Mouse (Mus musculus) intestine, embryonic 14.5 days (tissue): ENCODE data around the gene Fcho1. TPM values are rescaled to one million over a fixed set of nuclear protein-coding genes. Genes with fewer than 3 reads are reported as not detected.
A peak's percentile ranks its signal among the peaks of the same experiment; 100 is the strongest.
"Not testable (repeated sequence)": the region's sequence is repeated elsewhere in the genome, so short reads cannot be mapped to it uniquely, and the experiment has no call there.

Source experiments
- ATAC-seq: fragments of 200-750 bp; cut with Nextera tagmentation; replicated peaks from 2 replicates; pipeline ENCODE4 v1.8.0; 2017; ENCODE audit warnings: low read depth, moderate number of reproducible peaks, moderate TSS enrichment, moderate library complexity; ENCODE audit not compliant: low FRiP score, low TSS enrichment
- DNase-seq: peaks from one replicate; pipeline ENCODE4 v3.0.0-alpha.2; 2018; ENCODE audit warnings: low spot score
- H3K27ac ChIP-seq: fragments of 300-500 bp; sonication (generic); 2 replicates; pipeline ENCODE4 v1.5.1; 2014; ENCODE audit warnings: low read depth, mild to moderate bottlenecking, control low read depth
- H3K27me3 ChIP-seq: fragments of 300-500 bp; sonication (generic); replicated peaks from 2 replicates; pipeline ENCODE4 v1.6.1; 2014; ENCODE audit warnings: low read length, control low read depth; ENCODE audit not compliant: control insufficient read depth, insufficient read depth
- H3K36me3 ChIP-seq: fragments of 300-500 bp; sonication (generic); 2 replicates; pipeline ENCODE4 v1.6.1; 2014; ENCODE audit warnings: low read length, control low read depth; ENCODE audit not compliant: control insufficient read depth, insufficient read depth
- H3K4me1 ChIP-seq: fragments of 300-500 bp; sonication (generic); replicated peaks from 2 replicates; pipeline ENCODE4 v1.6.1; 2014; ENCODE audit warnings: low read length, control low read depth, mixed read lengths; ENCODE audit not compliant: control insufficient read depth, insufficient read depth
- H3K4me2 ChIP-seq: fragments of 300-500 bp; sonication (generic); 2 replicates; pipeline ENCODE4 v1.6.1; 2014; ENCODE audit warnings: low read length
- H3K4me3 ChIP-seq: fragments of 300-500 bp; sonication (generic); 2 replicates; pipeline ENCODE4 v1.5.1; 2014; ENCODE audit warnings: low read depth, low read length, control low read depth, mixed read lengths
- H3K9ac ChIP-seq: fragments of 300-500 bp; sonication (generic); 2 replicates; pipeline ENCODE4 v1.6.1; 2014; ENCODE audit warnings: mild to moderate bottlenecking, low read length
- H3K9me3 ChIP-seq: fragments of 300-500 bp; sonication (generic); 2 replicates; pipeline ENCODE4 v1.6.1; 2016; ENCODE audit warnings: low read length, control low read depth; ENCODE audit not compliant: control insufficient read depth
- WGBS: fragments of 180-500 bp; shearing (Covaris S2); extraction: QIAGEN DNeasy Blood & Tissue Kit; methylation state at CpG from one replicate; pipeline ENCODE4 v1.1.7; 2014; 5-methylcytosine and 5-hydroxymethylcytosine counted together
- polyA plus RNA-seq: library from polyadenylated mRNA; unstranded; fragments of >200 nt; fragmentation: Nextera tagmentation; extraction: Ambion mirVana; gene quantifications from 2 replicates; pipeline ENCODE4 v1.2.1, GENCODE M21; 2014

The Fcho1 gene
- polyA plus RNA-seq, 1 experiment from 2014 or later: 6.9 TPM

DNA sequence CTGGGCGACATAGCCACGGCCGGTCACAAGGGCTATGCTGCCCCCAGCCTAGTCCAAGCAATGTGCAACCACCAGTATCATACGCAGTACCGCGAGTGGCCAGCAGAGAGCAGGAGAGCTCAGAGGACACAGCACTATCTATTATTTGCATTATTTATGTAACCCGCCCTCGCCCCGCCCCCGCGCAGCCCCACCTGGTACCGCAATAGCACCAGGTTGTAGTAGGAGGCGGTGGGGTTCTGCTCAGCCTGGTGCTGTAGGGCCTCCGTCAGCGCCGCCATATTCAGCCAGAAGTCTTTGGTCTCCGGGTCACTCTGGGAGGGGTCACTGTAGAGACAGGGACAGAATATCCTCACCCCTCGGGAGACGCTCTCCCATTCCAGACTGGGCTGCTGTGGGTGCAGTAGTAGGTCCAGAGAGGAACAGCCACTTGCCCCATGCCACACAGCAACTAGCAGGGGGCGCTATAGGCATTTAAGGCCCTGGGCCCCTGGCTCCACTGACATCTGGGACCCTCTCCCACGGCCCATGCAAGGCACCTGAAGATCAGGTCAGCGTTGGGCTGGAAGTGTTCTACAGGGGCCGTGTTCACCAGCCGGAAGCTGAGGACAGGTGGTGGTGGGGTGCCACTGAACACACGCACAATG lies 15.6 kb downstream of the Fcho1 start:
- H3K4me1 ChIP-seq: no peaks in the 10 kb centered on the region
- WGBS: 23% methylated on average over 25 of the region's 25 CpGs
- peaks cover 9% of the 10 kb centered on the region; the same call in 1 of the 2 replicates for H3K27me3 ChIP-seq
- 0 out of 2 replicates have a peak overlapping the region, but pooled peaks have one; percentile 18 for H3K4me3 ChIP-seq
- DNase-seq (peak; percentile 97), ATAC-seq (peak; percentile 72)
- H3K27ac ChIP-seq: no peak overlapping the region
- H3K9ac ChIP-seq: no peak overlapping the region
- H3K9me3 ChIP-seq: no peaks in the 10 kb centered on the region
- no peaks in the 10 kb centered on the region for H3K36me3 ChIP-seq
- peak overlapping the region; percentile 42 for H3K4me2 ChIP-seq

DNA sequence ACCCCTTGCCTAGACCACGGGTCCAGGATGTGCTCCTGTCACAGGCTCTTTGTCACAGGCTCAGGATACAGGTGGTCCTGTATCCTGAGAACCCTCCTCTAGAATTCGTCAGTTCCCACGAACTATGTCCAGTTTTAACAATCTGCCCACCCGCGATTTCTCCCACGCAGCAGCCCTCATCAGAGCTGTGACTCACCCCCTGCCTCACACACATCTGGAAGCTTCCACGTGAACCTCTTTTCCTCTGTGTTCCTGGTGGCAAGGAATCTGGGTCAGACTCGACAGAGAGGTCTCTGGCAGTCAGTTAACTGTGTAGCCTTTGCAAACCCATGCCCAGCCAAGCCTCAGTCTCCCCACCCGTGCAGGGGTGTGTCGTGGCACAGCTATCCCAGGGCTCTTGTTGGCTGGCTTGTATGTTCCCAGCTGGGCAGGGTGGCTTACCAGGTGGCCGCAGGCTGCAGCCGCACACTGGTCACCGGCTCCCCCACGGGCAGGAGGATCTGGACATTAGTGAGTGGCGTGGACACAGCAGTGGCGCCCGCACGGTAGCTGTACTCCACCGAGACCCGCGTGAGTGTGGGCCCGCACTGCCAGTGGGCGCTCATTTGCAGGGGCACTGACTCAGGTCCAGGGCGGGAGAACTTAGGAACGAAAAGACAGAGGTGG lies 16.2 kb downstream of the Fcho1 start:
- Histone ChIP-seq H3K4me2 (peak overlapping the region; percentile 42), H3K27me3 (peaks cover 13% of the 10 kb centered on the region; the same call in 1 of the 2 replicates)

DNA sequence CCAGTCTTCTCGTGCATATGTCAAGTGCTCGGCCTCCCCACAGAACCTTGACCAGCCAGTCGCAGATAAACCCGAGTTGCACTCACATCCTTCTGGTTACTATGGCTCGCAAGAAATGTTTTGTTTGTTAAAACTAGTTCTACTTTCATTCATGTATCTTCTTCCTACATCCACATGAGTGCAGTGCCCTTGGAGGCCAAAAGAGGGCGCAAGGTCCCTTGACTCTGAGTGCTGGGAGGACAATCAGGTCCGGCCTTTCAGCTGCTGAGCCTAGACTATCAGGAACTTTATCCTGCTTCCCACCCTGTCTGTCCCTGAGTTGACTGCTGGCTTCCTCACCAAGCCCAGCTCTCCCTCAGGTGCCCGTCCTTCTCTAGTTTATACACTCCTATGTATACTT lies 17.6 kb downstream of the Fcho1 start:
- WGBS: 43% methylated on average over 8 of the region's 8 CpGs
- no peaks in the 10 kb centered on the region for H3K9me3 ChIP-seq
- no peak overlapping the region for H3K4me2 ChIP-seq
- ATAC-seq: no peak
- H3K27me3 ChIP-seq: peaks cover 14% of the 10 kb centered on the region; the same call in 1 of the 2 replicates
- H3K4me3 ChIP-seq: no peak overlapping the region
- DNase-seq: no peak
- H3K9ac ChIP-seq: no peak overlapping the region
- no peaks in the 10 kb centered on the region for H3K36me3 ChIP-seq
- H3K4me1 ChIP-seq: no peaks in the 10 kb centered on the region
- H3K27ac ChIP-seq: no peak overlapping the region

More for the DNA sequence above, 16.2 kb downstream of the Fcho1 start:
- Histone ChIP-seq H3K27ac (no peak overlapping the region), H3K9ac (no peak overlapping the region), H3K4me1 (no peaks in the 10 kb centered on the region), H3K4me3 (0 out of 2 replicates have a peak overlapping the region, but pooled peaks have one; percentile 18), H3K9me3 (no peaks in the 10 kb centered on the region), H3K36me3 (no peaks in the 10 kb centered on the region)
- DNase-seq (no peak), ATAC-seq (0 out of 2 replicates have a peak, but pooled peaks have one; percentile 33)
- WGBS: 41% methylated on average over 25 of the region's 25 CpGs

DNA sequence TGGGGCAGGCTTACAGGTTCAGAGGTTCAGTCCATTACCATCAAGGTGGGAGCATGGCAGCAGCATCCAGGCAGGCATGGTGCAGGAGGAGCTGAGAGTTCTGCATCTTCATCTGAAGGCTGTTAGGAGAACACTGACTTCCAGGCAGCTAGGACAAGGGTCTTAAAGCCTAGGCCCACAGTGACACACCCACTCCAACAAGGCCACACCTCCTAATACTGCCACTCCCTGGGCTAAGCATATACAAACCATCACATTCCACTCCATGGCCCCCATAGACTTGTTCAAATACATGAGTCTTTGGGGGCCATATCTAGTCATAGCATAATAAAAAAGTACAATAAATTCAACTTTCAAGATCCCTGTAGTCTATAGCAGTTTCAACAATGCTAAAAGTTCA lies 22.1 kb downstream of the Fcho1 start:
- not testable (repeated sequence) for H3K4me3 ChIP-seq, H3K9ac ChIP-seq, H3K4me1 ChIP-seq, H3K4me2 ChIP-seq, DNase-seq, H3K36me3 ChIP-seq, ATAC-seq, H3K27ac ChIP-seq, H3K9me3 ChIP-seq
- H3K27me3 ChIP-seq: peaks cover 47% of the 10 kb centered on the region

DNA sequence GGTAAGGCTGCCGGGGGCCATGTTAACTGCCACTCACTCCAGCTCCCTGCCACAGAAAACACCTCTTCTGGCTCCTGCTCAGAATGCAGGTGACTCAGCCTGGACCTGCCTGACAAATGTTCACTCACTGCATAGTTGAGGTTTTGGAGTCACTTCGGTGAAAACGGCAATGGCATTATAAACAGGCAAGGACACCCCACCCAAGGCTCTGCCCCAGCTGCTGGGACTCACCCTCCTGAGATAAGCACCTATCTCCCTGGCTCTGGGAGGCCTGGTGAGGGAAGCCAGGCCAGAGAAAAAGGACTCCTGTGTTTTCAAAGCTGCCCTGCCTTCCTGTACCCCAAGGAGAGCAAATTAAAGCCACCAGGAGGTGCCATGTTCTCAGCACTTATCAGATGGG lies 22.6 kb downstream of the Fcho1 start:
- no peaks in the 10 kb centered on the region for H3K4me1 ChIP-seq
- no peak overlapping the region for H3K4me2 ChIP-seq
- H3K9ac ChIP-seq: no peak overlapping the region
- DNase-seq: no peak
- 61% methylated on average over 3 of the region's 3 CpGs for WGBS
- no peak overlapping the region for H3K27ac ChIP-seq
- no peak for ATAC-seq
- H3K36me3 ChIP-seq: no peaks in the 10 kb centered on the region
- H3K9me3 ChIP-seq: no peaks in the 10 kb centered on the region
- peaks cover 47% of the 10 kb centered on the region for H3K27me3 ChIP-seq
- no peak overlapping the region for H3K4me3 ChIP-seq

DNA sequence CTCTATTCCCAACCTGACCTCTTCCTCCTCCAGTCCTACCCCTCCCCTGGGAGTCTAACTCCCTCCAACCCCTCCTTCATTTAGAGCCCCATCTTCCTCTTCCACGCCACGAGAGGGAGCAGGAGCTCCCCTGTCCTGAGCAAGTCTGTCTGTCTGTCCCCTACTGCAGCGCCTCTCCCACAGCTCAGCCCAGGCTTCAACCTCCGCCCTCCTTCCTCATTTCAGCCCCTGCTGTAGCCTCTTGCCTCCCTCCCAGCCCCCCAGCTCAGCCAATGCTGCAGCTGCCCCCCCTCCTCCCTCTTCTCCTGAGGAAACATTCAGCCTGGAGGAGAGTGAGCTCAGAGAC lies 23.5 kb downstream of the Fcho1 start:
- Histone ChIP-seq H3K4me3 (no peak overlapping the region), H3K27ac (no peak overlapping the region), H3K4me2 (no peak overlapping the region), H3K4me1 (no peaks in the 10 kb centered on the region), H3K9ac (no peak overlapping the region), H3K36me3 (no peaks in the 10 kb centered on the region), H3K27me3 (peaks cover 48% of the 10 kb centered on the region), H3K9me3 (no peaks in the 10 kb centered on the region)
- 27% methylated on average over 4 of the region's 4 CpGs for WGBS
- DNase-seq (no peak), ATAC-seq (0 out of 2 replicates have a peak, but pooled peaks have one; percentile 24)

DNA sequence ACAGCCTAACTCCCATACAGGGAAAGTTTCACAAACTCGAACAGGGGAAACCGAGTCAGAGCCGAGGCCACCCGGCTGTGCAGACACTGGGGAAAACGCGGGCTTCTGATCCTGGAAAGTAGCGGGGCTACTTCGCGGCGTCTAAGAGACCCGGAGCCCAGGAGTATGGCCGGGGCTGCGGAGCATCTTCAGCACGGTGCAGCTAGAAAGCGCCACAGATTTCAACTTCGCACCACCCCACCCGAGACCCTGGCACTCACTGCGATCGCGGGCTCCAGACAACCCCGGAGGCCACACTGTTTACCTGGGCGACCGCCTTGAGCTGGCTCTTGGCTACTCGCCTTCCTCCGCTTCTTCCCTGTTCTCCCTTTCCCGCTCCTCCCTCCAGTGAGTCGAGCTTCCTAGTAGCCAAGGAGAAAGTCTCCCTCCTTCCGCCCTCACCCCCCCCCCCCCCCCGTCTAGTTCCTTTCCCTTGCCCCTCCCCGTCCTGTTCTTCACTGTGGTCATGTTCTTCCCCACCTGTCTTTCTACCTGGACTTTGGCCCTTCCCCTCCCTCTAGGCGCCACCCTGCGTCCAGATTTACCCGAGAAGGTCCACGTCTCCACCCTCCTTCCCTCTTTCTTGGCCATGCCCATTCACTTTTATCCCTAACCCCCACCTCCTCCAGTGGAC lies 24.0 kb downstream of the Fcho1 start, which contains the start of gene B3gnt3:
Gene B3gnt3 (minus strand): TSS at position 376 of the 673 bp plus-strand sequence.
- no peaks in the 10 kb centered on the region for H3K36me3 ChIP-seq
- no peak for DNase-seq
- no peaks in the 10 kb centered on the region for H3K4me1 ChIP-seq
- no peak within 1 kb of the TSS for H3K27ac ChIP-seq
- peak within 1 kb of the TSS; percentile 45 for H3K4me2 ChIP-seq
- WGBS: 16% methylated on average over 33 of the region's 34 CpGs
- peak; percentile 62 for ATAC-seq
- peaks cover 51% of the 10 kb centered on the region for H3K27me3 ChIP-seq
- no peak within 1 kb of the TSS for H3K9ac ChIP-seq
- no peaks in the 10 kb centered on the region for H3K9me3 ChIP-seq
- peak within 1 kb of the TSS; percentile 31 for H3K4me3 ChIP-seq

DNA sequence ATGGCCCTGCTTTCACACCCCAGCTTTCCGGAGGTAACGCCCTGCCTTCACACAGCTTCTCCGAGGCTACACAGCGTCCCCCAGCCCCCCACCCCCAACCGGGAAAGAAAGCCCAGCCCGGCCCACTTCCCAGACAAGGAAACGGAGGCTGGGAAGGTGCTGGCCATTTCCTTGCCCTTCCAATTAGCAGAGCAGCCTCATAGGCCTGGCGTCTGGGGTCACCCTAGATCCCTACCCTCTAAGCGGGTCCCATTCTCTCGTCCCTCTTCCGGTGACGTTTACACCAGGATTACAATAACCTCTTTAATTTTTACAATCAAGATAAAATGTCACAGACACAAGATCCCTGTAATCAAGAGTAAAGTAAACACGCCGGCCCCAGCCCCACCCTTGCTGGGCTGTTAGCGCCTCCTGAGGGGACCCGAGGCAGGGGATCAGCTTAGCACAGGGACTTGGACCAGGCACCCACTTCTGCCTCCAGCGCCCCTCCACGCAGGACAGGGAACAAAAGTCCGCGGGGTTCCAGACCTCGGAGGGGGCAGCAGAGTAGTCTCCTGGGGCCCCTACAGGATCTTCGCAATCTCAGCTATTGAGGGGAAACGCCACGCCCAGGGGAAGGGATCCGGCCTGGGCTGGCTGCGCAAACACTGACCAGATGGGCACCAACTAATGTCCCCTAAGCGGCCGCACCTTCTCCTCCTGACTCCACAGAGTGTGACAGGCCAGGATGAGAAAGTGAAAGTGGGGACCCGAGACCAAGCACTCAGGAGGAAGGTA lies 24.8 kb downstream of the Fcho1 start:
- H3K27me3 ChIP-seq: peaks cover 52% of the 10 kb centered on the region
- ATAC-seq (peak; percentile 37; the same call in 1 of the 2 replicates), DNase-seq (no peak)
- no peaks in the 10 kb centered on the region for H3K36me3 ChIP-seq
- no peaks in the 10 kb centered on the region for H3K9me3 ChIP-seq
- 5% methylated on average over 29 of the region's 29 CpGs for WGBS
- H3K9ac ChIP-seq: no peak overlapping the region
- H3K4me2 ChIP-seq: peak overlapping the region; percentile 45
- H3K4me1 ChIP-seq: no peaks in the 10 kb centered on the region
- peak overlapping the region; percentile 31; the same call in 1 of the 2 replicates for H3K4me3 ChIP-seq
- no peak overlapping the region for H3K27ac ChIP-seq
